Mouse (Mus musculus): ENCODE data around the gene Nasp.

Nasp gene

DNA sequence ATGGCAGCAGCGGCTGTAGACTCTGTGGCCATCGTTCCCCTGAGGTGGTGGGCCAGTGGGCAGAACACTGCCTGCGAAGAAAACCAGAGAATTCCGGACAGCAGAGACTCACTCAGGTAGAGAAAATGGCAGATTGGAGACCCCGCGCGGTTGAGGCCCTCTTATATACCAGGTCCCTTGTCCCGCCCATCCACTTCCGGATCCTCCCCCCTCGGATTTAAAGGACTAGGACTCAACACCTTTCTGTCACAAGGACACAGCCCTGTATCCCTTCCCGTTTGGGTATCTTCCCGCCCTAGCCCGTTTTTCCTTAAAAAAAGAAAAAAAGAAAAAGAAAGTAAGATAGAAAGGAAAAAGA, 403 bp downstream of the Nasp start:
- DNase-seq: peak; percentile 84

DNA sequence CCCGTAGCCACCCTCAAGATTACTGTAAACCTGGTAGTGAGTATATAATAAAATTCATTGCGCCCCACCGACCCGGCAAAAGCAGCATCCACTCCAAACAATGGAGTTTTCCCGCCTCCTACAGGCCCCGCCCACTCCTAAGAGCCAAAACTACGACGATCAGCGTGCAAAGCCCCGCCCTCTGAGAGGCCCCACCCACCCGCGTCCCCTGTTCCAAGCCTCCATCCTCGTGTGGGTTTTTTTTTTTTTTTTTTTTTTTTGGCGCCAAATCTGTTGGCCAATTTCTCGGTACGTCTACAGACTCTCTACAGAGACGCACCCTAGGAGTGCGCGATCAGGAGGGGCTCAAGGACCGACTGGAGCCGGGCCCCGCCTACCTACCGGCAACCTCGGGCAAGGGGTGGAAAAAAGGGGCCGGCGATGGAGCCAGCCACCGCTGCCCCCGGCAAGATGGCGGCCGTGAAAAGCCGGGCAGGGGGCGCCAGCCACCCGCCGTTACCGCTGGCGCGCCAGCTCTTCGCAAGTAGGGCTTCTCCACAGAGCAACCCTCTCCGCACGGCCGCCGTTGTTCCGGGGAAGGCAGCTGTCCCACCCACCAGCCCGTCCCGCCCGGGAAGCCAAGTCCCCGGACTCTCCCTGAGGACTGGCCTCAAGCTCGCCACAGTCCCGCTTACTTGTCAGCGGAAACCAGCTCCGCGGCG, 933 bp downstream of the Nasp start:
- peak; percentile 57 for DNase-seq

DNA sequence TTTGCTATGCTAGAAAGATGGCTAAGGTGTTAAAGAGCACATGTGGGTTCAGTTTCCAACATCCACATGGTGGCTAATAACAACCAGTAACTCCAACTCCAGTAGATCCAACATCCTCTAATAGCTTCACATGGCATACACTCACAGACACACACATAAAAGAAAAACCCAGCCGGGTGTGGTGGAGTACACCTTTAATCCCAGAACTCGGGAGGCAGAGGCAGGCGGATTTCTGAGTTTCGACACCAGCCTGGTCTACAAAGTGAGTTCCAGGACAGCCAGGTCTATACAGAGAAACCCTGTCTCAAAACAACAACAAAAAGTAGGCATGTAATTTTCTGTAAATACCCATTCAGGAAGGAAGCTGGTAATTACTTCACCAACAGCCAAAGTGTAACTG, 2.9 kb downstream of the Nasp start:
- DNase-seq: no peak

DNA sequence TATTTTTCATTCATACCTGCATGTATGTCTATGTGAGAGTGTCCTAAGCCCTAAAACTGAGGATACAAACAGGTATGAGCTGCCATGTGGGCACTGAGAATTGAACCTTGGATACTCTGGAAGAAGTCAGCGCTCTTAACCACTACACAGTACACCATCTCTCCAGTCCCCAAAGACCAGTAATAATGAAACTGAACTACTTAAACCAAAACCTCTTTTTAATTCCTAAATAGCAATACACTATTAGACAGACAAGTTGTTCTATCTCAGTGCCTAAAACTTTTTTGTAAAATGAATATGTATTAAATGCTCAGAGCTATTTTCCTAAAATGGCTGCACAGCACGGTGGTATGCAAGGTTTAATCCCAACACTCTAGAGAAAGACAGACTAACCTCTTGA, 12.5 kb downstream of the Nasp start:
- no peak for DNase-seq

DNA sequence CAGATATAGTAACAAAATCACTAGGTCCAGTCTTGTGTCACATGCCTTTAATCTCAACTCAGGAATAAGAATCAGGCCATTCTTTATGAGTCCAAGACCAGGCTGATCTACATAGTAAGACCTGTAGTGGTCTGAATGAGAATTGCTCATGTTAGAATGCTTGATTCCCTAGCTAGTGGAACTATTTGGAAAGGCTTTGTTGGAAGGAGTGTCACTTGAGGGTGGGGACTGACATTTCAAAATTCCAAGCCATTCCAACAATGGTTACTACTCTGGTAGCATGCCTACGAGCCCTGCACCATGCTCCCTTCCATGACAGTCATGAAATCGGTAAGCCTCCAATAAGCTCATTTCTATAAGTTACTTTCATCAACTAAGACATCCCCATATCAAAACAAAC, 15.1 kb downstream of the Nasp start:
- no peak for DNase-seq

DNA sequence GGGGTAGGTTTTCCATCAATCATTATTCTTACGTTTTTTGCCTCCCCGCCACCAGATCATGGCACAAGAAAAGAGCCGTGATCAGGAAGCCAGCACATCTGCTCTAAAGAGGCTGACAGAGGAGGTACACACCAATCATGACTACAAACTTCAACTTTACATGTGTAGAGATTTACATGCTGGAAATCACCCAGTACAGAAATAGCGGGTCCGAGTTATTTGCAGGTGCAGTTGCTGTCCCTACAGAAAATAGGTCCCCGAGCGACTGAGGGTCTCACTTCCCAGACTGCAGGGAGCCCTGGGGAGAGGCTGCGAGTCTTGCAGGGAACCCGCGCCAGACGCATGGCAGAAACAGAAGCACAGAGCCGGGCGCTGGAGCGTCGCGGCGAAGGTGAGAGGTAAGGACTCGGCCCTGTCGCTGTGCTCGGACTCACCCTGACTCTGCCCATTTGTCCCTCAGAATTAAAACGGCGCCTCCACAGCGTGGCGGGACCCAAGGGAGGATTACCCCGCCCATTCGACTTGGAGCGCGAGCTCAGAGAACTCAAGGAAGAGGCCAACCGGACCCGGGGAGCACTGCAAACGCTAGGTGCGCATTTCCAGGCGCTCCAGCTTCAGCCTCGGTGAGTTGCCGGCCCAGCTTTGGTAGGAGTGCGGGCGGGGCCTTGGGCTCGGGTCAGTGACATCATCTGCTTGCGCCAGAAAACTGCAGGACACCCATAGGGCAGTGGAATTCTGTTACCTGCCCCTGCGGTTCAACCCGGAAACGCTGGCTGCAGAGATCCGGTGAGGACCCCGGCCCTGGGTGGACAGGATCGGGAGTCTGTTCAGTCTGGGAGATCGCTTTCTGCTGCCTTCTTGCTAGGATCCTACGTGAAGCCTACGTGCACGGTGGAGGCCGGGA, 30.5 kb downstream of the Nasp start:
- DNase-seq: peak; percentile 88

DNA sequence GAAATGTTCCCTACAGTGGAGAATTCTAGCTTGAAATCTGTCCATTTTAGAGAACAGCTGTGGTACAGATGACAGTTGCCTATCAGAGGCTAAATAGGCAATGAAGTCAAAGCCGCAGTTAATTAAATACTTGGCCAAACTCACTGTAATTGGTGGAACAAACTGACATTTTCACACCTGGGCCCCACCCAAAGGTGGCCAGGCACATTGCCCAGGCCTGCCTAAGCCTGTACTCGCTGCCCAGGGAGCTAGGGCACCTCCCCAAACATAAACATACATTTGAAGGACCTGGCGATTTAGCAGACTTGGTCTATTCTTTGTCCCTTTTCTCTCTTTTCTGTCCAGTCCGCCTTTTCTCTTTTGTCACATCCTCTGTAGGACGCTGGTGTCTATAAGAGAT, 31.4 kb downstream of the Nasp start, which contains the start of gene Ccdc17:
Ccdc17 (plus strand) TSS at position 276 of the 400 bp plus-strand sequence.
- no peak for DNase-seq

DNA sequence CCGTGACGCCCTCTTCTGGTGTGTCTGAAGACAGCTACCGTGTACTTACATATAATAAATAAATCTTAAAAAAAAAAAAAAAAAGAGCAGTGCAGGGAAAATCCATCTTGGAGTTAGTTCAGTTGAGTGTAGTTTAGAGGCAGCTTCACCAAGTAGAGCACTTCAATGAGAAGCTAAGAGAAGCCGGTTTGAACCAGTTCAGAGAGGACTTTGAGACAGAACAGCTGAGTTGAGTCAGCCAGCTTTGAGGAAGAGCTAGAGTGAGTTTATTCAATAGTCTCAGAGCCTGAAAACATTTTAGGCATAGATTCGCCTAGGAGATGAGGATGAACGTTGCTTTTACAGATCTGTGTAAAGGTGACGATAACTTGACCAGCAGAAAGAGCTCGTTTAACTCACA, 31.9 kb downstream of the Nasp start:
- DNase-seq: no peak

DNA sequence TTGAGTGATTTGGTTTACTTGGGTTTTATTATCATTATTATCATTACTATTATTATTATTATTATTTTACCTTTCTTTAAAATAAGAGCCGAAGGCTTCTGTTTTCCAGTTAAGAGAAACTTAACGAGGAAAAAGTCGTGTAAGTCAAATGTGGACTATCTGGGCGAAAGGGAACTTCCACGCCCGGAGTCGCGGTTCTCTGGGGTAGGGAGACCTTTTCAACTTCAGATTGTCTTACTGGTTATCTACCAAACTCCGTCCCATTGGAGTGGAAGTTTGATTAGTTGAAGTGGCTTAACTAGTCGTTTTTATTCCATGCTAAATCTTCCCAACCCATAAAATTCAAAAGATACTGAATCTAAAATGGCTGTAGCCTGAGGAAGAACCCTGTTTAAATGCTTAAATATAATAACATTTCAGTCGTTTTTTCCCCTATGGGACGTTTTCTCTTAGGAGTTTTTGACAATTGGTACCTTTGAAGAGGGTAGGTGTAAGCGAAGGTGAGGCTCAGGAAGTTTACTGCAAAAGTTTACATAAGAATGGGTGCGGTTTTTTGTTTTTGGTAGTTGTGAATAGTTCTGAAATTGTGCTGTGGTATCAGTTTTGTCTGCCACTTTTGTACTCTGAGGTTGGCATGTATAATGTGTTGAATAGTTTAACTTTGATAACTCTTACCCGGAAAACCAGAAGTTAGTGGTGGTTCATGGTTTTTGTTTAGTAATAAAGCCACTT, 69.4 kb downstream of the Nasp start:
- DNase-seq: no peak

DNA sequence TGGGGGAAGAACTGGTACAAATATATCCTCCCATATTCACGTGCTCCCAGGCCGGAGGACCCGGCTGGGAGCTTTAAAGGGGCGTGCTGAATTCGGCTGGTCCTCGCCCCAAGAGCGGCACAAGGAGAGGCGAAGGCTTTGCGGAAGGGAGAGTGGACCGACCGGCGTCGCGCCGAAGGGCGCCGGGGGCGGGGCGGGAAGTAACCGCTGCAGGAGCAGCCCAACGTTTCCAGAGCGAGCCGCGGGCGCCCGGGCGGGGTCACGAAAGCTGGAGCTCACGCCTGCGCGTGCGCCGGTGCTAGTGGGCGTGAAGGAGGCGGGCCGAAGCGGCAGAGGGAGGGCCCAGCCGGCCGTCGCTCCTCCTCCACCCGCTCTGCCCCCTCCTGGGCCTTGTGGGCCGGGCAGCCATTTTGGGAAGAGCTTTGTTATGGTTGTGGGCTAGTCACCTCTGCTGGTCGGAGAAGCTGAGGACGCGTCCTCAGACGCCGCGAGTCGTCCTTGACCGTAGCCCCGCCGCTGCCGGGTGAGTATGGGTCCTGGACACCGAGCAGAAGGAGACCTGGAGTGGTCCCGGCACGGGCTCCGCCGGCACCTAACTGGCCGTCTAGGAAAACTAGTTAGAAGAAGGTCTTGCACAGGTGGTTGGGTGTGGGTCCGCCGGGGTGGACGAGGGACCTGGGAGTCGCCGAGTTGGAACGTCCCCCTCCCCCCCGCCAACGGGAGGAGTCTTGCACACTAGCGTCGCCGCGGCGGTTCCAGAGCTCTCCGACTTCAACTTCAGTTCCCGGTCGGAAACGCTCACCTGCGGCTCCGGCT, 70.2 kb downstream of the Nasp start, which contains the start of gene Gpbp1l1:
Gpbp1l1 (plus strand) TSS at position 353 of the 816 bp plus-strand sequence.
- peak; percentile 99 for DNase-seq

DNA sequence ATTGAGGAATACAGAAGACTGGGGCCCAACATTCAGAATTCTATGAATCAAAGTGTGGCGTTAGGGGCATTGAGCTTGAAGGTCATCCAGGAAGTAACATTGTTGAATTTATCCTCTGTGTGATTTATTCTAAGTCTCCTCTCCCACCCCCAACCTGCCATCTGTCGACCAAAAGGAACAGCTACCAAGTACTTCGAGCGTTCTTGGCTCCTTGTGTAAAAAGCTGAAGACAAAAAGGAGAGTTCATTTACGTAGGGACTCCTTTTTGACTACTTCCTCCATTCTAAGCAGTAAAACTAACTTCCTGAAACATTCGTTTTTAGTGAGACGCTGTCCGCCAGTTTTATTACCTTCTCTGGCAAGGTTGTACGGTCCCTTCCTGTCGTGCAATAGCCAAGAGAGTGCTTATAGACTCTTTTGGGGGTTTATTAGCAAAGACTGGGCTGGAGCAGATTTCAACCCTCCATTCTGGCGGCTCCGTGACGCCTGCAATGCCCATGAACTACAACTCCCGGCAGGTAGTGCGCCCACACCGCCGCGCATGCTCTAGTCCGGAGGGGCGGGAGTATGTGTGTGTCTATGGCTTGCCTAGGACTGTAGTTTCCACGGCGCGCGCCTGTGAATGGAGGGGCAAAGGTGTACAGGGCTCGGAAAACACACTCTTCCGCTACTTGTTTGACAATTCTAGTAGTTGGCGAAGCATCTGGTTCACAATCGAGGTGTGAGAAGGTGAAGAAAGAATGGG, 71.0 kb downstream of the Nasp start:
- peak; percentile 95 for DNase-seq

DNA sequence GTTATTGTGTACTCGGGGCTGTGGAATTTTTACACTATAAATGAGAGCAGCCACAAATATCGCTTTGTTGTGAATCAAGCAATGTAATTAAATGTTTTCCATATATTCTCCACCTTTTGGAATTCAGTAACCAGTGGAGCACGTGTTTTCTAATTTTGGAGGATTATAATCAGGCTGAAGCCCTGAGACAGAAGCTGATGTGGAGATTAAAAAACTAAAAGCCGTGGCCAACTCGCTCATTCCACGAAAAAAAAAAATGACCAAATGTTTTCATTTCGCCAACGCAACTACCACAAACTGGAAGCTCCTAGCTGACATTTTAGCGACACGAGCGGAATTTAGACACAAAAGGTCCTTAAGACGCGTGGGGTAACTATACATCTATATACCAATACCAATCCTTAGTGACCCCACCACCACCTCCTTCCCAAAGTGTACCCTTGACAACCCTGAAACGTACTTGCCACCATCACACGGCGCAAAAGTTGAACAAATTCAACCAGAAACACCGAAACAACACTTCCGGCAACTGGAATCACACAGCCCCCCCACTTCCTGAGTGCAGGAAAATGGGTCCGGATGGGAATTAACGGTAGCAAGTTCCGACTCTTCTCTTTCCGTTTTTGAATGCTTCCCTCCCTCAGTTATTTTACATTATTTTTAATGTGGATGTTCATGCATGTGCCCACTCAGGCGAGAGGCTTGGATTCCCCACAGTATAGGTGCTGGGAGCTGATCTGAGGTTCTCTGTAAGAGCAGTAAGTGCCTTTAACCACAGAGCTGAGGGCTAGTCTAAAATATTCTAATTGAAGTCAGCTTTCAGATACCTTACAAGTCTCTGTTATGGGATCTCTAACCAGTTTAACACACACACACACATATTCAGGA, 72.1 kb downstream of the Nasp start, which contains the start of gene Tmem69:
Tmem69 (minus strand) TSS at position 524 of the 888 bp plus-strand sequence.
- peak; percentile 76 for DNase-seq

DNA sequence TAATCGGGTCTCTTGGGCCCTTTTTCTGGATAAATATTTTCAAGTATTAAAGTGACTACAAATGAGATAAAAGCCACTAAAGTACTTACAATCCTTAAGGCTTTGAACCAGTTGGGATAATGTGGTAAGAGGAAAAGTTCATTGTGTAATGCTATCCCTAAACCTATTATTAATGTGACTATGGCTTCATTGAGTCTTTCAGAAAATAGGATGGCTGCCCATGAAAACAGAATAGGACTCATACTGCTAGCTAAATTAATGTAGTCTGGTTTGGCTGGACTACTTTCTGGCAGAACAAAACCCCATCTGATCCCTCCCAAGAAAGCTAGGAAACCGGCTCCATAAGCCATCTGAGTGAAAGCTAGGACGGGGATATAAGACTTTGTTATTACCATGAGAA, 74.7 kb downstream of the Nasp start:
- no peak for DNase-seq

Data from right cerebral cortex, postnatal 25 days (tissue).